Mouse (Mus musculus): ENCODE measurements around the gene Asgr1. TPM values are rescaled to one million over a fixed set of nuclear protein-coding genes. Genes with fewer than 3 reads are reported as not detected.

Asgr1 gene
- polyA plus RNA-seq, 1 experiment = 3.6 TPM

Other genes with a start within 250 kb of the Asgr1 start
- 0.48 and 0.62 TPM in 2 replicates for gene Tmem102, start 248.5 kb upstream of the Asgr1 start, polyA plus RNA-seq (2012; rRNA removed)
- gene Gm39566, start 238.8 kb upstream of the Asgr1 start, polyA plus RNA-seq (2012; rRNA removed) = not detected in 2 replicates
- not detected in 2 replicates for gene Spem2, start 235.6 kb upstream of the Asgr1 start, polyA plus RNA-seq (2012; rRNA removed)
- 0.42 and 0.58 TPM in 2 replicates for gene Spem1, start 231.9 kb upstream of the Asgr1 start, polyA plus RNA-seq (2012; rRNA removed)
- 116 and 125 TPM in 2 replicates for gene Nlgn2, start 216.3 kb upstream of the Asgr1 start, polyA plus RNA-seq (2012; rRNA removed)
- gene Tmem256, start 215.6 kb upstream of the Asgr1 start, polyA plus RNA-seq (2012; rRNA removed) = 183 and 212 TPM in 2 replicates
- 33.6 and 37.6 TPM in 2 replicates for gene Plscr3, start 207.7 kb upstream of the Asgr1 start, polyA plus RNA-seq (2012; rRNA removed)
- 0.14 and 0.17 TPM in 2 replicates for gene Tnk1, start 195.4 kb upstream of the Asgr1 start, polyA plus RNA-seq (2012; rRNA removed)
- gene Tmem95, start 176.1 kb upstream of the Asgr1 start, polyA plus RNA-seq (2012; rRNA removed) = not detected in 2 replicates
- 1.6 and 1.8 TPM in 2 replicates for gene Kctd11, start 172.7 kb upstream of the Asgr1 start, polyA plus RNA-seq (2012; rRNA removed)
- 0.24 and 0.27 TPM in 2 replicates for gene Acap1, start 158.5 kb upstream of the Asgr1 start, polyA plus RNA-seq (2012; rRNA removed)
- gene 2810408A11Rik, start 153.1 kb upstream of the Asgr1 start, polyA plus RNA-seq (2012; rRNA removed) = 0.67 and 1.00 TPM in 2 replicates
- 98.0 and 101 TPM in 2 replicates for gene Neurl4, start 153.0 kb upstream of the Asgr1 start, polyA plus RNA-seq (2012; rRNA removed)
- gene Gps2, start 140.2 kb upstream of the Asgr1 start, polyA plus RNA-seq (2012; rRNA removed) = 64.6 and 69.0 TPM in 2 replicates
- gene Eif5a, start 132.1 kb upstream of the Asgr1 start, polyA plus RNA-seq (2012; rRNA removed) = 630 and 714 TPM in 2 replicates
- gene Ybx2, start 118.3 kb upstream of the Asgr1 start, polyA plus RNA-seq (2012; rRNA removed) = 20.1 and 20.6 TPM in 2 replicates
- gene Slc2a4, start 105.9 kb upstream of the Asgr1 start, polyA plus RNA-seq (2012; rRNA removed) = 1.4 and 2.1 TPM in 2 replicates
- gene Cldn7, start 89.3 kb upstream of the Asgr1 start, polyA plus RNA-seq (2012; rRNA removed) = 0.10 and 0.34 TPM in 2 replicates
- 117 and 133 TPM in 2 replicates for gene Ctdnep1, start 72.9 kb upstream of the Asgr1 start, polyA plus RNA-seq (2012; rRNA removed)
- gene Elp5, start 71.6 kb upstream of the Asgr1 start, polyA plus RNA-seq (2012; rRNA removed) = 118 and 119 TPM in 2 replicates
- gene Gabarap, start 62.9 kb upstream of the Asgr1 start, polyA plus RNA-seq (2012; rRNA removed) = 291 and 371 TPM in 2 replicates
- gene Phf23, start 58.3 kb upstream of the Asgr1 start, polyA plus RNA-seq (2012; rRNA removed) = 38.9 and 42.2 TPM in 2 replicates
- 34.9 and 35.3 TPM in 2 replicates for gene Dvl2, start 53.5 kb upstream of the Asgr1 start, polyA plus RNA-seq (2012; rRNA removed)
- gene Acadvl, start 38.7 kb upstream of the Asgr1 start, polyA plus RNA-seq (2012; rRNA removed) = 69.8 and 74.0 TPM in 2 replicates
- gene Dlg4, start 37.1 kb upstream of the Asgr1 start, polyA plus RNA-seq (2012; rRNA removed) = 697 and 762 TPM in 2 replicates
- gene Asgr2, start 38.6 kb downstream of the Asgr1 start, polyA plus RNA-seq (2012; rRNA removed) = 0.18 and 0.46 TPM in 2 replicates
- 0.42 and 0.92 TPM in 2 replicates for gene Mgl2, start 76.2 kb downstream of the Asgr1 start, polyA plus RNA-seq (2012; rRNA removed)
- 0.90 and 2.4 TPM in 2 replicates for gene Clec10a, start 102.1 kb downstream of the Asgr1 start, polyA plus RNA-seq (2012; rRNA removed)
- gene Slc16a11, start 158.7 kb downstream of the Asgr1 start, polyA plus RNA-seq (2012; rRNA removed) = 45.9 and 48.3 TPM in 2 replicates
- 5.5 and 7.7 TPM in 2 replicates for gene Slc16a13, start 167.0 kb downstream of the Asgr1 start, polyA plus RNA-seq (2012; rRNA removed)
- 1.5 and 1.9 TPM in 2 replicates for gene Bcl6b, start 175.7 kb downstream of the Asgr1 start, polyA plus RNA-seq (2012; rRNA removed)
- 73.4 and 85.4 TPM in 2 replicates for gene 0610010K14Rik, start 183.8 kb downstream of the Asgr1 start, polyA plus RNA-seq (2012; rRNA removed)
- 10.7 and 11.8 TPM in 2 replicates for gene Gm21988, start 185.7 kb downstream of the Asgr1 start, polyA plus RNA-seq (2012; rRNA removed)
- gene Rnasek, start 185.8 kb downstream of the Asgr1 start, polyA plus RNA-seq (2012; rRNA removed) = 321 and 335 TPM in 2 replicates
- gene Alox12, start 201.3 kb downstream of the Asgr1 start, polyA plus RNA-seq (2012; rRNA removed) = 3.5 and 4.0 TPM in 2 replicates

All from frontal cortex, adult 2 months (tissue).